Mouse (Mus musculus): ENCODE results near the gene Xrcc4.

DNA sequence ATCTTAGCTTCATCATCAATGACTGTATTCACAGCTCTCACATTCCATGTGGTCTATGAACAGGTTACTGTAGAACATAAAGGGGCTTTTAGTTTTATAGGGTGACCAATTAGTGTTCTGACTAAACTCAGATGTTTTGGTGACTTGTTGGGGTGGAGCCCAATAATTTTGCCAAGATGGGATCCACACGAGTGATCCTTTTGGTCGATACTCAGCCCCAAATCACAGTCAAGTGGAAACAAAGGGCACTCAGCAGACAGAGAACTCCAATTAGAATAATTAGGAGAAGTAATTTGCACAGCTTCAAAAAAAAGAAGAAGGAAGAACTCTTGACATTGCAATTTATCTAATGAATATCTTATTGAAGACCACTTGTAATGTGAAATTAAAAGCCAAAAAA is 274.9 kb downstream of the Xrcc4 start:
- TF ChIP-seq CTCF (IDR thresholded peaks at IDR 0.05; ENCODE audit: low read depth, low read length) (no peak), GATA1 (IDR thresholded peaks at IDR 0.05; ENCODE audit: borderline replicate concordance, low read length) (no peak), TAL1 (conservative IDR thresholded peaks at IDR 0.05; ENCODE audit: low read depth, low read length) (no peak), POLR2AphosphoS5 (IDR thresholded peaks at IDR 0.05; ENCODE audit: insufficient replicate concordance, low read depth, low read length) (no peak), GATA2 (IDR thresholded peaks at IDR 0.05; ENCODE audit: borderline replicate concordance, low read depth, low read length) (no peak)

Measured in G1E (cell line).